Mouse (Mus musculus) forebrain, embryonic 11.5 days (tissue): Measurements from ENCODE around the gene Zfp334. TPM values are rescaled to one million over a fixed set of nuclear protein-coding genes. Genes with fewer than 3 reads are reported as not detected.

Experiments
- ATAC-seq: fragments of 200-750 bp; cut with Nextera tagmentation; replicated peaks from 2 replicates; pipeline ENCODE4 v1.8.0; 2017; ENCODE audit warnings: moderate TSS enrichment; ENCODE audit not compliant: low FRiP score
- DNase-seq: peaks from one replicate; pipeline ENCODE4 v3.0.0-alpha.2; 2017; ENCODE audit warnings: low spot score
- H3K27ac ChIP-seq: fragments of 300-500 bp; sonication (generic); 2 replicates; pipeline ENCODE4 v1.5.1; 2014; ENCODE audit warnings: low read depth, low read length
- H3K27me3 ChIP-seq: fragments of 300-500 bp; sonication (generic); 2 replicates; pipeline ENCODE4 v1.6.1; 2014; ENCODE audit warnings: mild to moderate bottlenecking, low read length, mixed read lengths; ENCODE audit not compliant: control insufficient read depth, insufficient read depth
- H3K36me3 ChIP-seq: fragments of 300-500 bp; sonication (generic); 2 replicates; pipeline ENCODE4 v1.6.1; 2014; ENCODE audit warnings: mild to moderate bottlenecking, low read length, moderate library complexity, mixed read lengths; ENCODE audit not compliant: control insufficient read depth, insufficient read depth
- H3K4me1 ChIP-seq: fragments of 300-500 bp; sonication (generic); replicated peaks from 2 replicates; pipeline ENCODE4 v1.6.1; 2014; ENCODE audit warnings: low read length, mixed read lengths; ENCODE audit not compliant: control insufficient read depth, insufficient read depth
- H3K4me2 ChIP-seq: fragments of 300-500 bp; sonication (generic); 2 replicates; pipeline ENCODE4 v1.6.1; 2014; ENCODE audit warnings: low read depth, mild to moderate bottlenecking, low read length, moderate library complexity, mixed read lengths; ENCODE audit not compliant: severe bottlenecking
- H3K4me3 ChIP-seq: fragments of 300-500 bp; sonication (generic); 2 replicates; pipeline ENCODE4 v1.5.1; 2014; ENCODE audit warnings: low read depth, low read length
- H3K9ac ChIP-seq: fragments of 300-500 bp; sonication (generic); 2 replicates; pipeline ENCODE4 v1.6.1; 2014; ENCODE audit warnings: low read length
- H3K9me3 ChIP-seq: fragments of 300-500 bp; sonication (generic); 2 replicates; pipeline ENCODE4 v1.6.1; 2016; ENCODE audit warnings: low read length, mixed read lengths; ENCODE audit not compliant: control insufficient read depth
- WGBS: fragments of 180-500 bp; shearing (Covaris S2); extraction: QIAGEN DNeasy Blood & Tissue Kit; methylation state at CpG from one replicate; pipeline ENCODE4 v1.1.7; 2014; 5-methylcytosine and 5-hydroxymethylcytosine counted together
- polyA plus RNA-seq: library from polyadenylated mRNA; unstranded; fragments of >200 nt; fragmentation: Nextera tagmentation; extraction: Ambion mirVana; gene quantifications from 2 replicates; pipeline ENCODE4 v1.2.1, GENCODE M21; 2014

Zfp334 gene
- polyA plus RNA-seq, 1 experiment from 2014 or later = 23.7 TPM

- H3K27ac ChIP-seq = no peak overlapping the region
These were observed 4.1 kb upstream of the Zfp334 start for GRCm38 (mm10) chr2:165392156-165392555.

GRCm38 (mm10) chr2:165391561-165391960 is 3.5 kb upstream of the Zfp334 start:
- Histone ChIP-seq H3K4me1 (peaks cover 7% of the 10 kb centered on the region; the same call in 1 of the 2 replicates), H3K4me3 (no peak overlapping the region), H3K9me3 (no peaks in the 10 kb centered on the region), H3K36me3 (no peaks in the 10 kb centered on the region), H3K27ac (no peak overlapping the region), H3K9ac (no peak overlapping the region), H3K4me2 (no peak overlapping the region), H3K27me3 (no peaks in the 10 kb centered on the region)
- no peak for ATAC-seq
- DNase-seq = peak; percentile 78
- WGBS = 14% methylated on average over 8 of the region's 8 CpGs

More at GRCm38 (mm10) chr2:165392156-165392555, 4.1 kb upstream of the Zfp334 start:
- Histone ChIP-seq H3K27me3 (no peaks in the 10 kb centered on the region), H3K4me1 (peaks cover 6% of the 10 kb centered on the region; the same call in 1 of the 2 replicates), H3K9me3 (no peaks in the 10 kb centered on the region), H3K36me3 (no peaks in the 10 kb centered on the region), H3K4me3 (no peak overlapping the region), H3K4me2 (no peak overlapping the region), H3K9ac (no peak overlapping the region)
- ATAC-seq = no peak
- 89% methylated on average over 4 of the region's 4 CpGs for WGBS
- DNase-seq = no peak

GRCm38 (mm10) chr2:165389299-165389952 is 1.4 kb upstream of the Zfp334 start:
- peaks cover 9% of the 10 kb centered on the region; the same call in 1 of the 2 replicates for H3K4me1 ChIP-seq
- no peaks in the 10 kb centered on the region for H3K9me3 ChIP-seq
- no peak overlapping the region for H3K9ac ChIP-seq
- no peaks in the 10 kb centered on the region for H3K27me3 ChIP-seq
- peaks cover 10% of the 10 kb centered on the region; the same call in 1 of the 2 replicates for H3K36me3 ChIP-seq
- WGBS = 83% methylated on average over 6 of the region's 6 CpGs
- DNase-seq = no peak
- no peak for ATAC-seq
- H3K27ac ChIP-seq = no peak overlapping the region
- no peak overlapping the region for H3K4me2 ChIP-seq
- no peak overlapping the region for H3K4me3 ChIP-seq

- Histone ChIP-seq H3K4me2 (peak overlapping the region; percentile 47), H3K9ac (peak overlapping the region; percentile 97), H3K9me3 (no peaks in the 10 kb centered on the region), H3K4me1 (peaks cover 9% of the 10 kb centered on the region; the same call in 1 of the 2 replicates), H3K36me3 (peaks cover 24% of the 10 kb centered on the region), H3K4me3 (peak overlapping the region; percentile 81), H3K27ac (peak overlapping the region; percentile 96), H3K27me3 (no peaks in the 10 kb centered on the region)
- WGBS = 4% methylated on average over 4 of the region's 4 CpGs
- DNase-seq = no peak
- ATAC-seq = no peak
These were observed 689 bp downstream of the Zfp334 start for GRCm38 (mm10) chr2:165387370-165387769.

- Histone ChIP-seq H3K4me2 (no peak overlapping the region), H3K27ac (no peak overlapping the region), H3K9me3 (no peaks in the 10 kb centered on the region; the same call in 1 of the 2 replicates), H3K4me1 (0 out of 2 replicates have a peak, but pooled peaks cover 1% of the 10 kb centered on the region), H3K4me3 (no peak overlapping the region), H3K9ac (no peak overlapping the region), H3K27me3 (no peaks in the 10 kb centered on the region), H3K36me3 (peaks cover 51% of the 10 kb centered on the region)
- 95% methylated on average over 25 of the region's 25 CpGs for WGBS
- ATAC-seq (no peak), DNase-seq (no peak)
These were observed 8.0 kb downstream of the Zfp334 start for GRCm38 (mm10) chr2:165380050-165380449.

GRCm38 (mm10) chr2:165376001-165376400 is 12.1 kb downstream of the Zfp334 start:
- H3K9me3 ChIP-seq = no peaks in the 10 kb centered on the region; the same call in 1 of the 2 replicates
- no peak overlapping the region for H3K27ac ChIP-seq
- no peaks in the 10 kb centered on the region for H3K27me3 ChIP-seq
- no peak overlapping the region for H3K4me2 ChIP-seq
- no peak overlapping the region for H3K4me3 ChIP-seq
- ATAC-seq (no peak), DNase-seq (no peak)
- no peak overlapping the region for H3K9ac ChIP-seq
- H3K4me1 ChIP-seq = 0 out of 2 replicates have a peak, but pooled peaks cover 1% of the 10 kb centered on the region
- H3K36me3 ChIP-seq = peaks cover 19% of the 10 kb centered on the region
- 89% methylated on average over 4 of the region's 4 CpGs for WGBS

GRCm38 (mm10) chr2:165375478-165375877 is 12.6 kb downstream of the Zfp334 start:
- Histone ChIP-seq H3K27me3 (no peaks in the 10 kb centered on the region), H3K4me3 (no peak overlapping the region), H3K27ac (no peak overlapping the region), H3K9ac (no peak overlapping the region), H3K36me3 (peaks cover 14% of the 10 kb centered on the region), H3K4me2 (no peak overlapping the region), H3K9me3 (no peaks in the 10 kb centered on the region; the same call in 1 of the 2 replicates), H3K4me1 (0 out of 2 replicates have a peak, but pooled peaks cover 1% of the 10 kb centered on the region)
- ATAC-seq (no peak), DNase-seq (no peak)
- 81% methylated on average over 5 of the region's 5 CpGs for WGBS

GRCm38 (mm10) chr2:165371066-165371465 is 17.0 kb downstream of the Zfp334 start:
- Histone ChIP-seq H3K36me3 (no peaks in the 10 kb centered on the region), H3K4me3 (no peak overlapping the region), H3K4me2 (no peak overlapping the region), H3K27me3 (no peaks in the 10 kb centered on the region), H3K9ac (no peak overlapping the region), H3K4me1 (peaks cover 7% of the 10 kb centered on the region; the same call in 1 of the 2 replicates), H3K9me3 (no peaks in the 10 kb centered on the region), H3K27ac (no peak overlapping the region)
- 20% methylated on average over 3 of the region's 3 CpGs for WGBS
- DNase-seq (no peak), ATAC-seq (no peak)

- DNase-seq (no peak), ATAC-seq (no peak)
These were observed 17.7 kb downstream of the Zfp334 start for GRCm38 (mm10) chr2:165370348-165370747.

More at GRCm38 (mm10) chr2:165370348-165370747, 17.7 kb downstream of the Zfp334 start:
- Histone ChIP-seq H3K27ac (no peak overlapping the region), H3K9ac (no peak overlapping the region), H3K36me3 (no peaks in the 10 kb centered on the region), H3K27me3 (no peaks in the 10 kb centered on the region), H3K4me2 (no peak overlapping the region), H3K9me3 (no peaks in the 10 kb centered on the region), H3K4me1 (peaks cover 7% of the 10 kb centered on the region; the same call in 1 of the 2 replicates), H3K4me3 (no peak overlapping the region)
- WGBS = 83% methylated on average over 3 of the region's 3 CpGs
